Mouse (Mus musculus) skeletal muscle tissue, adult 2 months (tissue): ENCODE measurements around the gene Nudt22.
"Not testable (repeated sequence)": the region's sequence is repeated elsewhere in the genome, so short reads cannot be mapped to it uniquely, and the experiment has no call there.

ENCODE experiments used
- DNase-seq: peaks from one replicate; pipeline ENCODE4 v3.0.0-alpha.2; 2012; ENCODE audit warnings: low read depth, low spot score

Gene Nudt22

DNA sequence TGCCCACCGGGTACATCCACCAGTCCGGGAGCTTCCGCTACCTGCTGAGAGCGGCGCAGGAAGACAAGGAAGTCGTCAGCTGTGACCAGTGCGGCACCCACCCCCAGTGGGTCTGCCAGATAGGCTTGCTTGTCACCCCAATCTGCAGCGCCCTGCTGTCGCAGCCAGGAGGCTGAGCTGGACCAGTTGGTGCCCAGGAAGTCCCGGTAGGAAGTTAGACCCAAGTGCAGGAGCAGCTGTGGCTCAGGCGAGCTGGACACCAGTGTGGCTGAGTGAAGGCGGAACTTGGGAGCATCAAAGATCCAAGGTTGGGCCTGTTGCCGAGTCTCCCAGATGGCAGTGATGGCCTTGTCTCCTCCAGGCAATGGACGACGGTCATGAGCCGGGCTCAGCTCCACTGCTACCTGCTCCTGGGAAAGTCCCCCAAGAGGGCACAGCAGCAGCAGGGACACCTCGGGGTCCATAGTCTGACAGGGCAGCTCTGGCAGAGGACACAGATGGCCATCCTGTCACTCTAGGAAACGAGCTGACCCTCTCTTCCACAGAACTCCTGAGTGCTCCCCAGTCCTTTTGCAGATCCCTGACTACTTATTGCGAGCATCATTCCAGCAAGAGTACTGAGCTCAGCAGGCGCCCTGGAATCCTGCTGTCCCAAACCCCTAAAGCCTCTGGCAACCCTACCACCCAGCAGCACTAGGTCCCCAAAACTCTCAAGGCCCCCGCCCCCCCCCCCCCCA is 494 bp downstream of the Nudt22 start:
- DNase-seq, result no peak

DNA sequence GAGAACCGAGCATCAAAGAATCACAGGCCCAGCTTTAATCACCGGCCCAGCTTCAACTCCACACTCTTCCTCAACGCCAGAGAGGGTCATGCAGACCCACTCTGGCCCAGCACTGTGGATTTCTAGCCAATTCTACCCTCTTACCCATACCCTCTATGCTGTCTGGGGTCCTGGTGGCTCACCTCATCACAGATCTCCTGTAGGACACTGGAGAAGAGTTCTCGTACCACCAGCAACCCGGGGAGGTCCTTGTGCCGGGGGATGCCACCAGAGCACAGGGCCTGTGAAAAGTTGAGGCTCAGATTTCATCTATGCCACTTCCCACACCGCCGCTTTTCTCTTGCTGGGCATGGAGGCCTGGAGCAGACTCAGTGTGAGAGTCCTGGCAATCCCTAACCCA is 1.4 kb downstream of the Nudt22 start:
- DNase-seq, result no peak

- DNase-seq, result no peak
These were observed 1.9 kb downstream of the Nudt22 start for GRCm38 (mm10) chr19:6994002-6994401.

DNA sequence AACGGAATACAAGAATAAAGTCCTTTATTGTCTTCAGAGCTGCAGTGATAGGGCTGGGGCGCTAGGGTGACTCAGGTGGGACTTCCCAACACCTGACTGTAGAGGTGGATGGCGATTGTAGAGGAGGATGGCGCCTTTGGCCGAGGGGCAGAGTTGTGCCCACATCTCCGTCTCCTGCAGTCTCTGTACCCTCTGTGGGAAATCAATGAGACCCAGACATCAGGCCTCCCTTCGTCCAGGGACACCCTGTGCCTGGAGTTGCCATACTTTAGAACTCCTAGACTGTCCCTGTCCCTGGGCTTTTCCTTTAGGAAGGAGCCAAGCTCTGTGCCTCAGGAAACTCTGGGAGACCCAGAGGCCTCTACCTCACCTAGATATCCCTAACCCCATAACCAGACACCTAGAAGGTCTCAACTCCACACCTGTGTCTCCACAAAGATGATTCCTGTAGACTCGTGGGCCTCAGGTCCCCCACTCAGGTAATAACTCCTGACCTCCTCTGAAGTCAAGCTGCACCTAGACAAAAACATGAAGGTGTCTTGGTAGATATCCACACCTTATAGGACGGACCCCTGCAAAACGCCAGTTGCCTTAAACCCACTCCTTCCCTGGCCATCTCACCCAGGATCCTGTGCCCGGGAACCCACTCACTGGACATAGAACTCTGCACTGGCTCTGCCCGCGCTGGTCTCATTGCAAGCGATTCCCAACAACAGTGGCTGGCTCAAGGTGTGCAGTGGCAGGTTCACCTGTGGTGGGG is 2.7 kb downstream of the Nudt22 start:
- DNase-seq, result no peak

DNA sequence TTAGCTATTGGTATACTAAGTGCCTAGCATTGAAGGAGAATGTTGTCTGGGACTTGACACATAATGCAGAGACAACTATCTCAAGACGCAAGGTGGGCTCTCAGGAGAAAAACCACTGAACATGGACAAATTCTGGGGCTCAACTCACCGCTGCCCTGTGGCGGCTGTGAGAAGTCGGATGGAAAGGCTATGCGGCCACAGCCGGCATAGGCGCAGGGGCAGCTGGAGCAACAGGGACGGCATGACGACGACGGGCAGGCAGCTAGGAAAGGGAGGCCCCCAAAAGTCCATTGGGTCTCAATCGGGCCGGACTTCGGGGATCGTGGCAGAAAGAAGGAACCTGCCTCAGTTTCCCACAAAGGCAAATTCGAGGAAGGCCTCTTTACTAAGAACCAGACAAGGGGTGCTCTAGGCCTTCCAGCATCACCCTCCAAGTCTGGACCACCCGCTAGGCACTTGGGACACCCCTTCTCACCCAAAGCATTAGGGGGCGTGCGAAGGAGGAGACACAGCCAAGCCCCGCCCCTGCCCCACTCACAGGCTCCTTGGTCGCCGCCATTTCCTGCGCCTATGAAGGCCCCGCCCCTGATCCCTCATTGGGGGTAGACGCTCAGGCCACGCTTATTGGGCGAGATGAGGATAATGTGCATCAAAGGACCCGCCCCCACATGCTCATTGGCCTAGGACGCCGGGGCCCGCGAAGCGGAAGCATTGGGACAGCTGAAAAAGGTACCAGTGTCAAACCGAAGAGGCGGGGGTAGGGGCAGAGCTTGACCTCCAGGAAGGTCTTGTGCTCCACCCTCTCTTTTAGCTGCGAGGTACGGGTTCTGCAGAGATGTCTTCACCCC is 3.7 kb downstream of the Nudt22 start, which contains the start of gene Dnajc4:
Gene Dnajc4, minus strand, starts transcription at position 562 of the 848 bp plus-strand sequence.
- DNase-seq, result peak; percentile 94

DNA sequence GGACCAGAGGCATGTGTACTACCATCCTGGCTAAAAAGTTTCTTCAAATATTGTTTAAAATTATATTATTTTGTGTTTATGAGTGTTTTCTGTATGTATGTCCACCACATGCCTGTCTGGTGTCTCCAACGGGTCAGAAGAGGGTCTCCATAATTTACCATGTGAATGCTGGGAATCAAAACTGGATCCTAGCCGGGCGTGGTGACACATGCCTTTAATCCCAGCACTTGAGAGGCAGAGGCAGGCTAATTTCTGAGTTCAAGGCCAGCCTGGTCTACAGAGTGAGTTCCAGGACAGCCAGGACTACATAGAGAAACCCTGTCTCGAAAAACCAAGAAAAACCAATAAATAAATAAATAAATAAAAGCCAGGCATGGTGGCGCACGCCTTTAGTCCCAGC is 4.8 kb downstream of the Nudt22 start:
- not testable (repeated sequence) for DNase-seq

- no peak for DNase-seq
These were observed 5.2 kb downstream of the Nudt22 start for GRCm38 (mm10) chr19:6990712-6991111.

- no peak for DNase-seq
These were observed 6.7 kb downstream of the Nudt22 start for GRCm38 (mm10) chr19:6989251-6989650.

DNA sequence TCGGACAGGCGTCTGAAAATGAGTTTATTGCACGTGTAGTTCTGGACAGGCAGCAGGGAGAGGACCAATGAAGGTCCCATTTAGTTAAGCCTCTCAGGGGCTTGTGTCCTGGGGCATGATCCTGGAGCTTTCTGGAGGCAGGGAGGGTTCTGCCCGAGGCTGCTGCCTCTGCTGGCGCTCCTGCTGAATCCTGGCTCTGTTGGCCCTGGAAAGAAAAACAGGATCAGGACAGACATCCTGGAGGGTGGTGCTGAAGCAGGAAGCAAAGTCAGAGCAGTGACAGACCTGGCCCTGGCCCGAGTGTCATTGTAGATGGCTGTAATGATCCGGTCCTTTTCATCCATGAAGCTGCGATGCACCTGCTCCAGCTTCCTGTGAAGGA is 8.0 kb downstream of the Nudt22 start:
- DNase-seq, result no peak

DNA sequence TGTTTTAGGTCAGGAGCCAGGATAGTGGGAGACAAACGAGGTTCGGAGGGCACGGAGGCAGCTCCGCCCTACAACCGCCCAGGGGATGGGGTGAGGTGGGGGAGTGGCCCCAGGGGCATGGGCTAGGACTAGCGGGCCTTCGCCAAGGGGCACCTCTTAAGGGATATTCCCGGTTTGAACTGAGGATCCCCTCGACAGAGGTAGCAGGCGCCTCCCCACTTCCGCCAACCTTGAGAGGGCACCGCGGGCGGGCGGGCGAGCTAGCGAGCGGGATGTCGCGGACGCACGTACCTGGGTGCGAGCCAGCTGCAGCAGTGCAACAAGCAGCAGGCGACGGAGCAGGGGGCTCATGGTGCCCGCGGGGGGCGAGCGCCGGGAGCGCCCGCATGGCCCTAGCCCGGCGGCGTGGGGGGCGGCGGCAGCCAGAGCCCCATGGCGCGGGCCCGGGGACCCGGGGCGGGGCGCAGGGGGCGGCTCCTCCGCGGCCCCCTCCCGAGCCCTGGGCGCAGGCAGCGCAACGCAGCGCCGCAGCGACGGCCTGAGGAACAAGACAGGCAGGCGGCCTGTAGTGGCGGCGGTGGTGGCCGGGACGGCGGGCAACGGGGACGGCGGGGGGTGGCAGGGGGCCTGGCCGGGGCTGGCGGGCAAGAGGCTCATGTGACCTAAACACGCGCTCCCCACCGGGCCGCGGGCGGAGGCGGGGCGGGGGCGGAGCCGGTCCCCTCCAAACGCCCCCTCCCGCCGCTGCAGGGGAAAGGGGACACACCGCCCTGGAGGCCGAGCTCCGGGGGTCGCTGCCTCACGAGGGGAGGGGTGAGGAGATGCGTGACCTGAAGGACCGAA is 8.6 kb downstream of the Nudt22 start, which contains the start of gene Vegfb:
Gene Vegfb, minus strand, starts transcription at position 591 of the 843 bp plus-strand sequence.
- DNase-seq, result no peak

DNA sequence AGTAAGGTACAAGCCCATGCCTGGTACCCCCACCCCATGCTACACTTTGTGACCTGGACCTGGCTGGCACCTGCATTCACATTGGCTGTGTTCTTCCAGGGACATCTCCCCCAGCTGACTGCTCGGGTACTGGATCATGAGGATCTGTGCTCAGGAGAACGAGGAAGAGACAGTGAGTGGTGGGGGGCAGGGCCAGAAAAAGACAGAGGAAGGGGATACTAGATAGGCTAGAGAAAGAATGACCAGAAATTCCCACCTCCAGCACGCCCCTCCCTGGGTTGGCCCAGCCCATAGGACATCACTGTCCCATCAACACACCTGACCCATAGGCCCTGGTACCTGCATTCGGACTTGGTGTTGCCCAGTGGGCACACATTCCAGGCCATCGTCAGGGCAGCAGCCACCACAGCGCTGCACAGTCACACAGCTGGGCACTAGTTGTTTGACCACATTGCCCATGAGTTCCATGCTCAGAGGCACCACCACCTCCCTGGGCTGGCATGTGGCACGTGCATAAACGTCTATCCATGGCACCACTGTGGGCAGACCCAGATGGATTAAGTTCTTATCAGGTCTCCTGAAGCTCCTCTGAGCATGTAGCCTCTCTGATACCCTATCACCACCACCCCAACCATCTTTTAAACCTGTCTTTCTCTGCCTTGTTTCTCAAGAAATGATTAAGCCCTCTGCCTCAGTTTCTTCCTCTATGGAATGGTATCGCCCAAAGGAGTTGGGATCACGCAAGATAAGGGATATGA is 9.8 kb downstream of the Nudt22 start:
- DNase-seq, result no peak

- DNase-seq, result no peak
These were observed 10.6 kb downstream of the Nudt22 start for GRCm38 (mm10) chr19:6985300-6985699.

- no peak for DNase-seq
These were observed 12.3 kb downstream of the Nudt22 start for GRCm38 (mm10) chr19:6983621-6984020.

DNA sequence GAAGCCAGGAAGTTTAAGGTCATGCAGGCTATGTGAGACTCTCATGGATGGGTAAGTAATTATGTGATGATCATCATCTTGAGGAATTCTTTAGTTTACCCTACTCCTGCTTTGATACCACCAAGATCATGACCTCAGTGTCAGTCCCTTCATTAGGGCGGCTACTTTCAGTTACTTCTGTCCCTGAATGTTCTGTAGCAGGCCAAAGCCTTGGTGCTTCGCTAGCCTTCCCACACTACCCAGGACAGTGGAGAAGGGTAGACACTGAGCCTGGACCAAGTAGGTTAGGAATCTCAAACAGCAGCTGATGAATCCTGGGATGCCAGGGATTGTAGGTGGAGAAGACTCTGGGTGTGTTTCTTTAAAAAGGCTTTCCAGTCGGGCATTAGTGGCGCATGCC is 14.5 kb downstream of the Nudt22 start:
- no peak for DNase-seq

- peak; percentile 99 for DNase-seq
These were observed 15.4 kb downstream of the Nudt22 start, which contains the start of gene Fkbp2 for GRCm38 (mm10) chr19:6980381-6981093. Gene Fkbp2 (minus strand): TSS chr19:6980501.

DNA sequence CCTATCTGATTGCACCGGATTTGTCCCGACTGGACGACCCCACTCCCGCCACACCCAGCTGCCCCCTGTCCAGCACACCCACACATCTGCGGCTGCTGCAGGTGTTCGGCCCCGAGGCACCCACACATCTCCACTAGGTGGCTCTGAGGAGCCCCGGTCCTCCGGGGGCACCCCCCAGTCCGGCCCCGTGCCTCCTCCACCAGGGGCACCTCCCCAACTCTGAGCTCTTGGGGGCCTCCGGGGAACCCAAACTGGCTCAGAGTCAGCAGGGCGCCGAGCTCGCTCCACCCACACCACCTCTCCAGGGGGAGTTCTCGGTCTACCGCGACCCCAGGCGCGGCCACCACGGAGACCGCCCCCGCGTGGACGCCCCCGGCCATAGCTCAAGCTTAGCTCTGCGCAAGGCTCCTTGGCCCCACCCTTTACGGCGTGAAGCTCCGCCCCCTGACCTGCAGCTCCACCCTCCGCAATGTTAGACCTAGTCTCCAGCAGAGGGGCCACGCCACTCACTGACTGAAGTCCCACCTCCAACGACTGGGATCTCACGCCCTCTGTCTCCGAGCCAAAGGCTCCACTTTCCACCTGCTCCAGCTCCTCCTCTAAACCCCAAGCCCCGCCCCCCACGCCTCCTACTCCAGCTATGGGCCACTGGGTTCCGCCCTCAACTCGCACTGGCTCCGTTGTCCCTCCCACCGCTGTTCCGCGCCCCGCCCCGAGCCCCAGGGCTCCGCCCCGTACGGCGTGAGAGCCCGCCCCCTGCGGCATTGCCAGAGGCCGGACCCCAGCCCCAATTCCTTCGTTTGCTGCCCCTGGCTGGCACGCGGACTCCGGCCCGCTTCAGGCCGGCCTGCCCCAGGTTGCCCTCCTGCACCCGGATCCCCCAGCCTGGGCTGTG is 16.2 kb downstream of the Nudt22 start:
- DNase-seq, result peak; percentile 100

GRCm38 (mm10) chr19:6979001-6979479 is 16.9 kb downstream of the Nudt22 start:
- DNase-seq, result no peak

GRCm38 (mm10) chr19:6978639-6978974 is 17.3 kb downstream of the Nudt22 start:
- DNase-seq, result no peak
